Comparison of ENCODE assay signal across 10 mouse cellular contexts in the genomic region with DNA sequence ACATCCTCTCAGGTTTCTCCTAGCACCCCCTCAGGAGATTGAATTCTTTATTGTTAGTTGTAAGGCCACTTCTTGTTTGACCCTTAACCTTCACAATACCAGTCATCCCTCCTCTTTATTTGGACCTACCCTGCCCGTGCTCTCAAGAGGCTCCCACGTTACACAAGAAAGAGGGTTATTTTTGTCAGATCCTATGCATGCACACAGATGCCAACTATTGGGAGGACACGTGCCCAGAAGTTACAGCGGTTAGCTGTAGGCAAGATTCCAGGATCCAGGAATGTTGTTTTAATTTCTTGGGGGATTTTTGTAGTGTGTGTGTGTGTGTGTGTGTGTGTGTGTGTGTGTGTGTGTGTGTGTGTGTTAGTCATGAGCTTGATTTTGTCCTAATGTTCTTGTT.
"Had no signal": no experiment of that assay in that cellular context is flagged by ENCODE, and none has a peak within 500 bp of the region (broad histone marks: within the 10 kb centered on the region; RNA-seq: fewer than 3 reads in every experiment).

No protein-coding gene starts in this region.

- H3K36me3 ChIP-seq: limb, embryonic 12.5 days; liver, embryonic 13.5 days; lung, embryonic 15.5 days had no signal

- H3K4me2 ChIP-seq: limb, embryonic 12.5 days; liver, embryonic 13.5 days; lung, embryonic 15.5 days; midbrain, embryonic 11.5 days had no signal

- ATAC-seq: liver, postnatal 0 days; midbrain, embryonic 16.5 days had no signal

- H3K4me1 ChIP-seq: liver, embryonic 13.5 days had no signal

- H3K27ac ChIP-seq: limb, embryonic 12.5 days; liver, embryonic 13.5 days; lung, embryonic 15.5 days had no signal

- DNase-seq: kidney, postnatal 25 days; liver; liver, embryonic 13.5 days; liver, postnatal 0 days; right cerebral cortex, postnatal 14 days; thymus, postnatal 36 days had no signal

- H3K9me3 ChIP-seq: limb, embryonic 12.5 days; liver, embryonic 13.5 days; lung, embryonic 15.5 days had no signal

- H3K4me3 ChIP-seq: limb, embryonic 12.5 days; liver, embryonic 13.5 days; lung, embryonic 15.5 days had no signal

- H3K27me3 ChIP-seq: limb, embryonic 12.5 days; liver, embryonic 13.5 days; lung, embryonic 15.5 days had no signal

- H3K9ac ChIP-seq: limb, embryonic 12.5 days; liver, embryonic 13.5 days; liver, postnatal 0 days; lung, embryonic 15.5 days had no signal
